In genomic region chr2:128091431-128092369, GRCm38 (mm10) we compare ENCODE assay signal across 9 mouse cellular contexts. TPM values are rescaled to one million over a fixed set of nuclear protein-coding genes. Genes with fewer than 3 reads are reported as not detected.
DNase-seq lines count a peak whose midpoint lies in the region; ATAC-seq and TF ChIP-seq lines count a peak whose summit lies in the region.
"Had no signal": no experiment of that assay in that cellular context is flagged by ENCODE, and none has a peak within 500 bp of the region (broad histone marks: within the 10 kb centered on the region; RNA-seq: fewer than 3 reads in every experiment).

No protein-coding gene starts in this region.

- DNase-seq in T-cell, adult 2 months (ENCODE audit: low spot score): peak; percentile 28
- peak; percentile 43 to 62 for DNase-seq in kidney, adult 8-10 months
- DNase-seq in retina, embryonic 14.5 days (ENCODE audit: low spot score): peak; percentile 92
- no peak for DNase-seq in cerebellum, adult 2 months
- DNase-seq: cerebellum, postnatal 14 days had no signal

- TF ChIP-seq POLR2A in cerebellum, adult 2 months (IDR thresholded peaks at IDR 0.05; ENCODE audit: borderline replicate concordance, insufficient read depth, low read length): no peak

- WGBS in hindbrain, embryonic 12.5 days: 45% methylated on average over 11 of the region's 11 CpGs
- WGBS in hindbrain, embryonic 16.5 days: 48% methylated on average over 11 of the region's 11 CpGs
- WGBS in cerebellum, adult 2 months: 71% methylated on average over 11 of the region's 11 CpGs
- WGBS in intestine, embryonic 16.5 days: 82% methylated on average over 11 of the region's 11 CpGs

- no peak overlapping the region for H3K4me2 ChIP-seq in hindbrain, embryonic 12.5 days (replicated peaks)
- H3K4me2 ChIP-seq in hindbrain, embryonic 16.5 days (ENCODE audit: low read length): no peak overlapping the region
- H3K4me2 ChIP-seq in intestine, embryonic 16.5 days (ENCODE audit: low read depth, low read length): no peak overlapping the region

- no peak overlapping the region for H3K9ac ChIP-seq in hindbrain, embryonic 12.5 days
- H3K9ac ChIP-seq in hindbrain, embryonic 16.5 days (ENCODE audit: low read depth, low read length): no peak overlapping the region
- no peak overlapping the region for H3K9ac ChIP-seq in intestine, embryonic 16.5 days (ENCODE audit: low read depth, low read length)

- no peak for TF ChIP-seq CTCF in cerebellum, adult 2 months (IDR thresholded peaks at IDR 0.05; ENCODE audit: borderline replicate concordance, insufficient read depth, low read depth, low read length)

- H3K27me3 ChIP-seq in hindbrain, embryonic 12.5 days: no peaks in the 10 kb centered on the region
- no peaks in the 10 kb centered on the region for H3K27me3 ChIP-seq in hindbrain, embryonic 16.5 days (replicated peaks; ENCODE audit: control insufficient read depth, insufficient read depth, low read length)
- no peaks in the 10 kb centered on the region for H3K27me3 ChIP-seq in cerebellum, adult 2 months (ENCODE audit: control insufficient read depth, insufficient read depth, low read length)
- H3K27me3 ChIP-seq in intestine, embryonic 16.5 days (replicated peaks; ENCODE audit: control insufficient read depth, insufficient read depth, low read length): no peaks in the 10 kb centered on the region

- H3K4me3 ChIP-seq in hindbrain, embryonic 12.5 days: no peak overlapping the region
- H3K4me3 ChIP-seq in hindbrain, embryonic 16.5 days (ENCODE audit: low read length): no peak overlapping the region
- H3K4me3 ChIP-seq in cerebellum, adult 2 months (replicated peaks; ENCODE audit: insufficient read depth, low read depth, low read length): no peak overlapping the region
- no peak overlapping the region for H3K4me3 ChIP-seq in intestine, embryonic 16.5 days (ENCODE audit: low read length)

- H3K4me1 ChIP-seq in hindbrain, embryonic 12.5 days: peaks cover 15% of the 10 kb centered on the region
- no peaks in the 10 kb centered on the region for H3K4me1 ChIP-seq in hindbrain, embryonic 16.5 days (ENCODE audit: control insufficient read depth, insufficient read depth, low read depth, low read length)
- no peaks in the 10 kb centered on the region for H3K4me1 ChIP-seq in cerebellum, adult 2 months (ENCODE audit: control insufficient read depth, insufficient read depth, low read length)
- 0 out of 2 replicates have a peak, but pooled peaks cover 5% of the 10 kb centered on the region for H3K4me1 ChIP-seq in intestine, embryonic 16.5 days (ENCODE audit: control insufficient read depth, insufficient read depth, low read length)

- ATAC-seq in hindbrain, embryonic 12.5 days (ENCODE audit: low FRiP score): peak; percentile 61; the same call in 1 of the 2 replicates
- ATAC-seq in hindbrain, embryonic 16.5 days: no peak
- no peak for ATAC-seq in megakaryocyte-erythroid progenitor cell, adult 5-6 weeks (replicated peaks; ENCODE audit: low FRiP score, low TSS enrichment, poor library complexity, severe bottlenecking)
- no peak for ATAC-seq in intestine, embryonic 16.5 days

- H3K27ac ChIP-seq in hindbrain, embryonic 12.5 days: no peak overlapping the region
- H3K27ac ChIP-seq in hindbrain, embryonic 16.5 days (ENCODE audit: low read depth, low read length): no peak overlapping the region
- H3K27ac ChIP-seq in cerebellum, adult 2 months (ENCODE audit: insufficient read depth, low read length): no peak overlapping the region
- no peak overlapping the region for H3K27ac ChIP-seq in intestine, embryonic 16.5 days (ENCODE audit: low read length)

- H3K36me3 ChIP-seq in hindbrain, embryonic 12.5 days: no peaks in the 10 kb centered on the region
- no peaks in the 10 kb centered on the region for H3K36me3 ChIP-seq in hindbrain, embryonic 16.5 days (ENCODE audit: control insufficient read depth, insufficient read depth, low read length)
- H3K36me3 ChIP-seq in intestine, embryonic 16.5 days (ENCODE audit: control insufficient read depth, insufficient read depth, low read length): no peaks in the 10 kb centered on the region

- no peaks in the 10 kb centered on the region for H3K9me3 ChIP-seq in hindbrain, embryonic 12.5 days (replicated peaks)
- H3K9me3 ChIP-seq in hindbrain, embryonic 16.5 days (ENCODE audit: control insufficient read depth, low read length): no peaks in the 10 kb centered on the region
- no peaks in the 10 kb centered on the region for H3K9me3 ChIP-seq in intestine, embryonic 16.5 days (ENCODE audit: control insufficient read depth, low read length)

RNA-seq across cellular contexts. Expression of gene Bcl2l11, which starts 34.1 kb away (rescaled TPM):
- polyA plus RNA-seq in hindbrain, embryonic 12.5 days (2016; fragmentation: Nextera tagmentation; extraction: Ambion mirVana): 26.3 and 30.5 TPM in 2 replicates
- 8.6 and 12.2 TPM in 2 replicates for polyA plus RNA-seq in hindbrain, embryonic 16.5 days (2015; fragmentation: Nextera tagmentation; extraction: Ambion mirVana)
- total RNA-seq in megakaryocyte-erythroid progenitor cell, adult 5-6 weeks (2014; fragmentation: Nextera tagmentation): 22.5 and 31.0 TPM in 2 replicates
- total RNA-seq in megakaryocyte-erythroid progenitor cell, adult 5-6 weeks (2017): 11.9 and 21.6 TPM in 2 replicates
- polyA plus RNA-seq in cerebellum, adult 2 months (2012; rRNA removed): 5.2 and 5.8 TPM in 2 replicates
- 10.0 and 10.6 TPM in 2 replicates for polyA plus RNA-seq in intestine, embryonic 16.5 days (2015; fragmentation: Nextera tagmentation; extraction: Ambion mirVana)

Comparison
In these comparisons a context has a peak if more than half of its experiments do, and no peak if none do; other contexts are left out.
1. DNase-seq: peak in T-cell, adult 2 months (single experiment), kidney, adult 8-10 months (2 of 2) and retina, embryonic 14.5 days (single experiment); none in cerebellum, adult 2 months (0 of 2).